26 mouse cellular contexts compared by ENCODE assay signal in genomic region chr17:32267617-32268016, GRCm38 (mm10). TPM values are rescaled to one million over a fixed set of nuclear protein-coding genes. Genes with fewer than 3 reads are reported as not detected.
DNase-seq lines count a peak whose midpoint lies in the region; ATAC-seq and TF ChIP-seq lines count a peak whose summit lies in the region.
"Had no signal": no experiment of that assay in that cellular context is flagged by ENCODE, and none has a peak within 500 bp of the region (broad histone marks: within the 10 kb centered on the region; RNA-seq: fewer than 3 reads in every experiment).

No protein-coding gene starts in this region.

- WGBS in heart, adult 2 months = 7% methylated on average over 1 of the region's 1 CpGs
- 91% methylated on average over 1 of the region's 1 CpGs for WGBS in midbrain, embryonic 11.5 days
- 91% methylated on average over 1 of the region's 1 CpGs for WGBS in midbrain, embryonic 14.5 days
- 93% methylated on average over 1 of the region's 1 CpGs for WGBS in forebrain, embryonic 11.5 days

- intact Hi-C loops in heart, adult 2 months (cut with DNase I) = no loop called here

- no peak for TF ChIP-seq POLR2A in heart, adult 2 months (IDR thresholded peaks at IDR 0.05; ENCODE audit: insufficient read depth, low read depth, low read length)

- no peak for TF ChIP-seq EP300 in heart, adult 2 months (IDR thresholded peaks at IDR 0.05; ENCODE audit: insufficient read depth, low read depth, low read length)

- H3K9ac ChIP-seq in heart, adult 2 months (ENCODE audit: low read depth, low read length) = no peak overlapping the region
- H3K9ac ChIP-seq in midbrain, embryonic 11.5 days (ENCODE audit: low read length) = no peak overlapping the region
- no peak overlapping the region for H3K9ac ChIP-seq in midbrain, embryonic 14.5 days (replicated peaks; ENCODE audit: low read length)
- no peak overlapping the region for H3K9ac ChIP-seq in forebrain, embryonic 11.5 days (ENCODE audit: low read length)
- H3K9ac ChIP-seq: embryonic facial prominence, embryonic 12.5 days; forebrain, embryonic 15.5 days; hindbrain, embryonic 13.5 days; limb, embryonic 12.5 days; liver, embryonic 15.5 days; lung, embryonic 14.5 days; midbrain, embryonic 13.5 days; stomach, embryonic 15.5 days had no signal

- H3K36me3 ChIP-seq in heart, adult 2 months (ENCODE audit: control insufficient read depth, insufficient read depth, low read length) = peaks cover 42% of the 10 kb centered on the region
- no peaks in the 10 kb centered on the region for H3K36me3 ChIP-seq in midbrain, embryonic 11.5 days (ENCODE audit: control insufficient read depth, insufficient read depth, low read length)
- H3K36me3 ChIP-seq in midbrain, embryonic 14.5 days (ENCODE audit: control insufficient read depth, insufficient read depth, low read length) = no peaks in the 10 kb centered on the region; the same call in 1 of the 2 replicates
- no peaks in the 10 kb centered on the region for H3K36me3 ChIP-seq in forebrain, embryonic 11.5 days (ENCODE audit: control insufficient read depth, insufficient read depth, low read length)
- H3K36me3 ChIP-seq: forebrain, embryonic 15.5 days; hindbrain, embryonic 13.5 days; midbrain, embryonic 13.5 days; stomach, embryonic 15.5 days had no signal

- 0 out of 2 replicates have a peak overlapping the region, but pooled peaks have one; percentile 2 for H3K27ac ChIP-seq in heart, adult 2 months
- H3K27ac ChIP-seq in midbrain, embryonic 11.5 days (ENCODE audit: low read depth, low read length) = no peak overlapping the region
- no peak overlapping the region for H3K27ac ChIP-seq in midbrain, embryonic 14.5 days (replicated peaks; ENCODE audit: low read depth, low read length)
- no peak overlapping the region for H3K27ac ChIP-seq in forebrain, embryonic 11.5 days (ENCODE audit: low read depth, low read length)
- H3K27ac ChIP-seq: embryonic facial prominence, embryonic 12.5 days; forebrain, embryonic 15.5 days; hindbrain, embryonic 13.5 days; left cerebral cortex, adult 2 months; limb, embryonic 12.5 days; liver, embryonic 15.5 days; midbrain, embryonic 13.5 days; stomach, embryonic 15.5 days had no signal

- no peak for TF ChIP-seq CTCF in heart, adult 2 months (IDR thresholded peaks at IDR 0.05)

- no peaks in the 10 kb centered on the region for H3K9me3 ChIP-seq in midbrain, embryonic 11.5 days (ENCODE audit: control insufficient read depth, low read length)
- H3K9me3 ChIP-seq in midbrain, embryonic 14.5 days (ENCODE audit: control insufficient read depth, low read length) = no peaks in the 10 kb centered on the region
- H3K9me3 ChIP-seq in forebrain, embryonic 11.5 days (ENCODE audit: control insufficient read depth, low read length) = no peaks in the 10 kb centered on the region
- H3K9me3 ChIP-seq: embryonic facial prominence, embryonic 12.5 days; forebrain, embryonic 15.5 days; hindbrain, embryonic 13.5 days; limb, embryonic 12.5 days; liver, embryonic 15.5 days; midbrain, embryonic 13.5 days; stomach, embryonic 15.5 days had no signal

- no peak for ATAC-seq in midbrain, embryonic 11.5 days (ENCODE audit: low FRiP score)
- no peak for ATAC-seq in midbrain, embryonic 14.5 days (ENCODE audit: low FRiP score, low TSS enrichment)
- ATAC-seq in granulocyte monocyte progenitor cell, adult 5-6 weeks (replicated peaks; ENCODE audit: poor library complexity, severe bottlenecking) = peak; percentile 49; the same call in 1 of the 2 replicates
- no peak for ATAC-seq in forebrain, embryonic 11.5 days (replicated peaks; ENCODE audit: low FRiP score)
- no peak for ATAC-seq in CD4-positive, CD25-positive, alpha-beta regulatory T cell, adult 4 months
- ATAC-seq: activated CD4-positive, CD25-positive, alpha-beta regulatory T cell, adult 4 months; forebrain, embryonic 15.5 days; intestine, postnatal 0 days; midbrain, embryonic 13.5 days had no signal

- no peak for DNase-seq in heart, adult 2 months
- DNase-seq in heart, adult 18-20 months = no peak
- DNase-seq in midbrain, embryonic 11.5 days (ENCODE audit: low spot score, missing footprints) = peak; percentile 51
- no peak for DNase-seq in midbrain, embryonic 14.5 days
- DNase-seq in forebrain, embryonic 11.5 days (ENCODE audit: low spot score) = no peak
- DNase-seq: adrenal gland, adult 2 months; cerebellum, postnatal 25 days; embryo, embryonic 11 days; gastrocnemius, adult 2 months; kidney, postnatal 14 days; lung, embryonic 14.5 days; lung, postnatal 14 days; right cerebral cortex, postnatal 25 days had no signal

- H3K4me3 ChIP-seq in heart, adult 2 months = no peak overlapping the region
- H3K4me3 ChIP-seq in midbrain, embryonic 11.5 days (ENCODE audit: low read depth, low read length) = no peak overlapping the region
- no peak overlapping the region for H3K4me3 ChIP-seq in midbrain, embryonic 14.5 days (replicated peaks; ENCODE audit: low read depth, low read length)
- no peak overlapping the region for H3K4me3 ChIP-seq in forebrain, embryonic 11.5 days (ENCODE audit: low read depth, low read length)
- H3K4me3 ChIP-seq: embryonic facial prominence, embryonic 12.5 days; forebrain, embryonic 15.5 days; gastrocnemius, adult 2 months; hindbrain, embryonic 13.5 days; left cerebral cortex, adult 2 months; limb, embryonic 12.5 days; liver, embryonic 15.5 days; midbrain, embryonic 13.5 days; stomach, embryonic 15.5 days had no signal

- H3K79me2 ChIP-seq in heart, adult 2 months (replicated peaks; ENCODE audit: control insufficient read depth, insufficient read depth, low read length) = peaks cover 16% of the 10 kb centered on the region

- H3K4me2 ChIP-seq in midbrain, embryonic 11.5 days = no peak overlapping the region
- H3K4me2 ChIP-seq in midbrain, embryonic 14.5 days (ENCODE audit: low read length) = no peak overlapping the region
- no peak overlapping the region for H3K4me2 ChIP-seq in forebrain, embryonic 11.5 days (ENCODE audit: low read depth, low read length, severe bottlenecking)
- H3K4me2 ChIP-seq: embryonic facial prominence, embryonic 12.5 days; forebrain, embryonic 15.5 days; heart, embryonic 11.5 days; hindbrain, embryonic 13.5 days; limb, embryonic 12.5 days; liver, embryonic 15.5 days; lung, embryonic 14.5 days; midbrain, embryonic 13.5 days; stomach, embryonic 15.5 days had no signal

- no peaks in the 10 kb centered on the region for H3K27me3 ChIP-seq in heart, adult 2 months (ENCODE audit: control insufficient read depth, insufficient read depth, low read length)
- H3K27me3 ChIP-seq in midbrain, embryonic 11.5 days (ENCODE audit: control insufficient read depth, insufficient read depth, low read length) = no peaks in the 10 kb centered on the region
- H3K27me3 ChIP-seq in midbrain, embryonic 14.5 days (ENCODE audit: control insufficient read depth, insufficient read depth, low read length) = no peaks in the 10 kb centered on the region
- no peaks in the 10 kb centered on the region for H3K27me3 ChIP-seq in forebrain, embryonic 11.5 days (ENCODE audit: control insufficient read depth, insufficient read depth, low read length)
- H3K27me3 ChIP-seq: embryonic facial prominence, embryonic 12.5 days; forebrain, embryonic 15.5 days; hindbrain, embryonic 13.5 days; limb, embryonic 12.5 days; liver, embryonic 15.5 days; midbrain, embryonic 13.5 days; stomach, embryonic 15.5 days had no signal

- peaks cover 17% of the 10 kb centered on the region for H3K4me1 ChIP-seq in heart, adult 2 months (ENCODE audit: control insufficient read depth, insufficient read depth, low read length)
- H3K4me1 ChIP-seq in midbrain, embryonic 11.5 days (ENCODE audit: control insufficient read depth, insufficient read depth, low read length) = no peaks in the 10 kb centered on the region
- no peaks in the 10 kb centered on the region for H3K4me1 ChIP-seq in midbrain, embryonic 14.5 days (ENCODE audit: control insufficient read depth, insufficient read depth, low read length)
- H3K4me1 ChIP-seq in forebrain, embryonic 11.5 days (replicated peaks; ENCODE audit: control insufficient read depth, insufficient read depth, low read length) = 0 out of 2 replicates have a peak, but pooled peaks cover 2% of the 10 kb centered on the region
- H3K4me1 ChIP-seq: embryonic facial prominence, embryonic 12.5 days; limb, embryonic 12.5 days; midbrain, embryonic 13.5 days; stomach, embryonic 15.5 days had no signal

RNA-seq across cellular contexts. Expression of gene Brd4, which starts 16.9 kb away (rescaled TPM):
- total RNA-seq in heart, adult 2 months (2021) = 10 to 100 TPM; 53.3 to 55.6 TPM
- polyA plus RNA-seq in heart, adult 2 months (2012; rRNA removed) = 16.5 and 21.7 TPM in 2 replicates
- 10 to 100 TPM; 43.6 to 55.5 TPM for total RNA-seq in heart, adult 18-20 months (2021)
- polyA plus RNA-seq in midbrain, embryonic 11.5 days (2014; fragmentation: Nextera tagmentation; extraction: Ambion mirVana) = 82.8 and 97.9 TPM in 2 replicates
- 72.5 and 101 TPM in 2 replicates for polyA plus RNA-seq in midbrain, embryonic 14.5 days (2014; fragmentation: Nextera tagmentation; extraction: Ambion mirVana)
- total RNA-seq in granulocyte monocyte progenitor cell, adult 5-6 weeks (2014; fragmentation: Nextera tagmentation) = 116 and 144 TPM in 2 replicates
- total RNA-seq in granulocyte monocyte progenitor cell, adult 5-6 weeks (2017) = 14.4 and 22.2 TPM in 2 replicates
- 130 and 143 TPM in 2 replicates for polyA plus RNA-seq in forebrain, embryonic 11.5 days (2014; fragmentation: Nextera tagmentation; extraction: Ambion mirVana)
- polyA plus RNA-seq in CD4-positive, CD25-positive, alpha-beta regulatory T cell, adult 4 months (2017; shearing (Covaris generic)) = 10 to 100 TPM; 60.5 to 81.2 TPM

RNA-seq across cellular contexts. Expression of gene Akap8, which starts 53.4 kb away (rescaled TPM):
- total RNA-seq in heart, adult 2 months (2021) = 10 to 100 TPM; 38.9 to 40.7 TPM
- 32.2 and 40.4 TPM in 2 replicates for polyA plus RNA-seq in heart, adult 2 months (2012; rRNA removed)
- total RNA-seq in heart, adult 18-20 months (2021) = 10 to 100 TPM; 40.2 to 44.3 TPM
- polyA plus RNA-seq in midbrain, embryonic 11.5 days (2014; fragmentation: Nextera tagmentation; extraction: Ambion mirVana) = 53.0 and 55.4 TPM in 2 replicates
- polyA plus RNA-seq in midbrain, embryonic 14.5 days (2014; fragmentation: Nextera tagmentation; extraction: Ambion mirVana) = 51.6 and 56.0 TPM in 2 replicates
- total RNA-seq in granulocyte monocyte progenitor cell, adult 5-6 weeks (2014; fragmentation: Nextera tagmentation) = 58.2 and 92.9 TPM in 2 replicates
- total RNA-seq in granulocyte monocyte progenitor cell, adult 5-6 weeks (2017) = 125 and 132 TPM in 2 replicates
- polyA plus RNA-seq in forebrain, embryonic 11.5 days (2014; fragmentation: Nextera tagmentation; extraction: Ambion mirVana) = 70.5 and 78.4 TPM in 2 replicates
- polyA plus RNA-seq in CD4-positive, CD25-positive, alpha-beta regulatory T cell, adult 4 months (2017; shearing (Covaris generic)) = 100 to 1,000 TPM; 150 to 275 TPM
